Mouse (Mus musculus) small intestine, adult 2 months (tissue): ENCODE data around the gene Ccnt2. TPM values are rescaled to one million over a fixed set of nuclear protein-coding genes. Genes with fewer than 3 reads are reported as not detected.
"Not testable (repeated sequence)": the region's sequence is repeated elsewhere in the genome, so short reads cannot be mapped to it uniquely, and the experiment has no call there.

Source experiments
- H3K27ac ChIP-seq: fragments of 200-500 bp; 2 replicates; pipeline ENCODE4 v1.5.1; 2012; ENCODE audit warnings: low read depth, low read length, control low read depth, inconsistent platforms; ENCODE audit not compliant: insufficient read depth
- H3K27me3 ChIP-seq: fragments of 200-500 bp; 2 replicates; pipeline ENCODE4 v1.6.1; 2012; ENCODE audit warnings: mild to moderate bottlenecking, moderate library complexity, low read length, inconsistent platforms; ENCODE audit not compliant: control insufficient read depth, insufficient read depth
- H3K36me3 ChIP-seq: fragments of 200-500 bp; 2 replicates; pipeline ENCODE4 v1.6.1; 2012; ENCODE audit warnings: mild to moderate bottlenecking, low read length, control low read depth, inconsistent platforms; ENCODE audit not compliant: control insufficient read depth, insufficient read depth
- H3K4me1 ChIP-seq: fragments of 200-500 bp; 2 replicates; pipeline ENCODE4 v1.6.1; 2012; ENCODE audit warnings: low read length, inconsistent platforms, mixed read lengths; ENCODE audit not compliant: control insufficient read depth, insufficient read depth, insufficient read length
- H3K4me3 ChIP-seq: fragments of 200-500 bp; 2 replicates; pipeline ENCODE4 v1.5.1; 2012; ENCODE audit warnings: low read depth, mild to moderate bottlenecking, control low read depth, inconsistent platforms, low read length, moderate library complexity
- CTCF ChIP-seq: fragments of 200-500 bp; IDR thresholded peaks from 2 replicates; pipeline ENCODE4 v1.5.1; 2012; ENCODE audit warnings: low read depth, mild to moderate bottlenecking, control low read depth, inconsistent platforms, low read length, moderate library complexity, mixed read lengths; ENCODE audit not compliant: insufficient replicate concordance, insufficient read length; ENCODE audit errors: extremely low read depth
- POLR2A ChIP-seq: fragments of 200-500 bp; IDR thresholded peaks from 2 replicates; pipeline ENCODE4 v1.6.1; 2012; ENCODE audit warnings: low read depth, mild to moderate bottlenecking, control low read depth, inconsistent platforms, low read length, moderate library complexity
- WGBS: fragments of 180-500 bp; shearing (Covaris S2); methylation state at CpG from one replicate; pipeline ENCODE4 v1.1.7; 2018; 5-methylcytosine and 5-hydroxymethylcytosine counted together
- polyA plus RNA-seq: library from polyadenylated mRNA; depleted of rRNA; stranded (reverse); fragments of >200 nt; gene quantifications from 2 replicates; pipeline ENCODE4 v1.2.3, GENCODE M21; 2012

The Ccnt2 gene
- polyA plus RNA-seq, 1 experiment = 8.3 TPM

- no peak overlapping the region for H3K27ac ChIP-seq
- WGBS = 21% methylated on average over 4 of the region's 4 CpGs
- TF ChIP-seq POLR2A = no peak
- TF ChIP-seq CTCF = no peak
Observed at GRCm38 (mm10) chr1:127755806-127756205, 18.2 kb upstream of the Ccnt2 start.

GRCm38 (mm10) chr1:127756331-127757163 is 17.4 kb upstream of the Ccnt2 start:
- no peak overlapping the region for H3K4me3 ChIP-seq
- no peaks in the 10 kb centered on the region for H3K27me3 ChIP-seq
- H3K4me1 ChIP-seq = no peaks in the 10 kb centered on the region
- 57% methylated on average over 5 of the region's 5 CpGs for WGBS
- H3K36me3 ChIP-seq = no peaks in the 10 kb centered on the region
- H3K27ac ChIP-seq = no peak overlapping the region
- no peak for TF ChIP-seq CTCF
- TF ChIP-seq POLR2A = no peak

More at GRCm38 (mm10) chr1:127755806-127756205, 18.2 kb upstream of the Ccnt2 start:
- no peak overlapping the region for H3K4me3 ChIP-seq
- H3K4me1 ChIP-seq = no peaks in the 10 kb centered on the region
- no peaks in the 10 kb centered on the region for H3K27me3 ChIP-seq
- H3K36me3 ChIP-seq = no peaks in the 10 kb centered on the region

- H3K4me1 ChIP-seq, H3K36me3 ChIP-seq, H3K27me3 ChIP-seq, H3K4me3 ChIP-seq, H3K27ac ChIP-seq: not testable (repeated sequence)
- WGBS = 86% methylated on average over 3 of the region's 3 CpGs
Observed at GRCm38 (mm10) chr1:127757164-127757545, 16.8 kb upstream of the Ccnt2 start.

DNA sequence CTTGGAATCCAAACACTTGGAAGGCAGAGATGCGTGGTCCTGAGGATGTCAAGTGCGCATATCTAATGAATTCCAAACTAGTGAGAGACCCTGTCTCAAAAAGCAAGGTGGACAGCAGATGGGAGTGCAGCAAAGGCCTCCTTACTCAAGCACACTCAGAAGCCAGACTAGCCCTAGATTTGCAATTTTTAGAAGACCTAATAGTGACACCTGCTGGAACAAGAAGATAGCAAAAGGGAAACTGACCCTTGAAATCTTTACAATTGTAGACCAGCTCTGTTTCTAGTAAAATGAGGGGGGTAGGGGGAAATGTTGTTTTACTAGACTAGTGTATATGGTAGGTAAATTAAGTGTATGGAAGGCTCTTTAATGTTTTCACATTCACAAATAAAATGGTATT is 8.5 kb upstream of the Ccnt2 start:
- no peaks in the 10 kb centered on the region for H3K27me3 ChIP-seq
- no peak for TF ChIP-seq POLR2A
- no peak for TF ChIP-seq CTCF
- WGBS = 61% methylated on average over 2 of the region's 2 CpGs
- no peaks in the 10 kb centered on the region for H3K36me3 ChIP-seq
- H3K4me1 ChIP-seq = no peaks in the 10 kb centered on the region
- H3K4me3 ChIP-seq = no peak overlapping the region
- H3K27ac ChIP-seq = no peak overlapping the region

GRCm38 (mm10) chr1:127766741-127767140 is 7.2 kb upstream of the Ccnt2 start:
- H3K4me3 ChIP-seq = no peak overlapping the region
- WGBS = 90% methylated on average over 2 of the region's 2 CpGs
- TF ChIP-seq POLR2A = no peak
- TF ChIP-seq CTCF = no peak
- no peaks in the 10 kb centered on the region for H3K36me3 ChIP-seq
- H3K27ac ChIP-seq = no peak overlapping the region
- H3K4me1 ChIP-seq = no peaks in the 10 kb centered on the region
- H3K27me3 ChIP-seq = no peaks in the 10 kb centered on the region

DNA sequence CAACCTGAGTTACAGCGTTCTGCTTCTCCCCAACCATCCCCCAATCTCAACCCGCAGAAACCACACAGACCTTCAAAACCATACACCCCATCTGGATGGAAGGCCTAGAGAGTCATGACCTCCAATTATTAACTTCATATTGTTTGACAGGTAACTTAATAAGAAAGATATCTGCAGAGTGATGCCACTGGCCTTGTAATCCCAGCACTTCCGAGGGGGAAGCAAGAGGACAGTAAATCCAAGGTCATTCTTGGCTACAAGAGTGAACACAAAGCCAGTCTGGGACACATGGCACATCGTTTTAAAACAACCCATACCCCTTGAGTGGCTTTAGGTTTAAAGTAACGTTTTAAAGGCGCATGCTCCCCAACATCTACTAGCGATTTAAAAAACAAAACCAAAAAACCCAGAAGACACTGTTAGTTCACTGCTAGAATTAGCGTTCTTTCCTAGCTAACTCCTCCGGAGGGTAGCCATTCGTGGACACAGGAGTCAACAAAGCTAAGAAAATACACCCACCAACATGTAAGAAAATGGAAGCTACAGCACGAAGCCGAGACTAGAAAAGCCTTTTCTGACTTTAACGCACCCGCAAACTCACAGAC is 664 bp upstream of the Ccnt2 start:
- Histone ChIP-seq H3K36me3 (peaks cover 2% of the 10 kb centered on the region; the same call in 1 of the 2 replicates), H3K4me1 (peaks cover 8% of the 10 kb centered on the region; the same call in 1 of the 2 replicates), H3K27ac (peak overlapping the region; percentile 66), H3K27me3 (no peaks in the 10 kb centered on the region), H3K4me3 (peak overlapping the region; percentile 54)
- WGBS = 1% methylated on average over 14 of the region's 14 CpGs
- TF ChIP-seq POLR2A (no peak), CTCF (no peak)

DNA sequence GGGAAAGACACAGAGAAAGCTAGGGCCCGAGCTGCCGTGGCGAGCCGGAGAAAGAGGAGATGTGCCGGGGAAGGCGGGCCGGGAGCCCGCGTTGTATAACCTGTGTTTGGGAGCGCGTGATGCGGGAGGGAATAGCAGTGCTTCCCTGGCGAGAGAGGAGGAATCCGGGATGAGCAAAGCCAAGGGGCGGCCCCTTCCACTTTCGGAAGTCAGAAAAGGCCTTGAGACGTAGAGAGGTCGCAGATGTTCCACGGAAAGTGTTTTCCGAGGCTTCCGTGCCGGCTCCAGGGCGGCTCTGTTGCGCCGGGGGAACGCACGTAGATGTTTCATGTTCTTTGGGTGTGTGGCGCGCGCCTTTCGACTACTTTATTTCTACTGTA is 527 bp downstream of the Ccnt2 start:
- H3K36me3 ChIP-seq = peaks cover 5% of the 10 kb centered on the region
- no peak for TF ChIP-seq POLR2A
- WGBS = under 1% methylated on average over 31 of the region's 31 CpGs

More for the DNA sequence above, 527 bp downstream of the Ccnt2 start:
- peak overlapping the region; percentile 91 for H3K4me3 ChIP-seq
- H3K27me3 ChIP-seq = no peaks in the 10 kb centered on the region
- H3K27ac ChIP-seq = peak overlapping the region; percentile 93
- peaks cover 8% of the 10 kb centered on the region; the same call in 1 of the 2 replicates for H3K4me1 ChIP-seq
